Mouse (Mus musculus): Measurements from ENCODE around the gene Ggact.
A peak's percentile ranks its signal among the peaks of the same experiment; 100 is the strongest.

Ggact gene

DNA sequence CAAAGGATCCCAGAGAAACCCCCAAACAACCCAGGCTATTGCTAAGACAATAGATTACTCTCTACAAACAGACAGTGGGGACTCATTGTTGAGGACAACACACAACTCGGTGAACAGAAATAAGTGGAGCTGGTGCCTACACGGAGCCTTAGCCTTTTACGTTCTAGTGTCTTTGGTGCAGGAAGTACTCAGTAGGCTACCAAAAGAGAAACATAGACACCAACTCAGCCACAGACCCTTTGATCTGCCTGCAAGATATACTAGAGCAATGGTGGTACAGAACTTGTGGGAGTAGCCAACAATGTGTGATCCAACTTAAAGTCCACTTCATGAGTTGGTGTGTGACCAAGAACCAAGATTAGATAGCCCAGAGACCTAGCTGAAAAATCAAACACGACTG lies 5.5 kb downstream of the Ggact start:
- TF ChIP-seq GATA4 (IDR thresholded peaks at IDR 0.05; ENCODE audit: insufficient replicate concordance, low read length): no peak

- no peak for TF ChIP-seq GATA4 (IDR thresholded peaks at IDR 0.05; ENCODE audit: insufficient replicate concordance, low read length)
Measured at GRCm38 (mm10) chr14:122905007-122905406, 8.6 kb downstream of the Ggact start.

DNA sequence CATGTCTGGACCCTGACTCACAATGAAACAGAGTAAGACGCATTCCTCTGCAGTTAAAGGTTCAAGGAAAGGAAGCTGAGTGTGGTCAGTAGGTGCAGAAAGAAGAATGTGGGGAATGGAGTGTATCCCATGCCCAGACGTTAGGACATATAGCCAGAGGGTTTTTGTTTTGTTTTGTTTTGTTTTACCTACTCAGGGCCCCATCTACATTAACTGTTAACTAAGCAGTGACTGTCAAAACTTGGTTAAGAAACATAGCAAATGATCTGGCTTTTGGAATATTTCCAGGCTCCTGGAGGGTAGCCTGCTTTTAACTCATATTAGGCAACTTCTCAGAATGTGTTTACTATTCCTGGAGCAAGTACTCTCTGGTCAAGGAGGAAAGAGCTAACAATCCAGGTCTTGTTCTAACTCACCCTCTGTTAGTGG lies 9.6 kb downstream of the Ggact start:
- no peak for TF ChIP-seq GATA4 (IDR thresholded peaks at IDR 0.05; ENCODE audit: insufficient replicate concordance, low read length)

GRCm38 (mm10) chr14:122902884-122903283 lies 10.7 kb downstream of the Ggact start:
- TF ChIP-seq GATA4 (IDR thresholded peaks at IDR 0.05; ENCODE audit: insufficient replicate concordance, low read length): no peak

DNA sequence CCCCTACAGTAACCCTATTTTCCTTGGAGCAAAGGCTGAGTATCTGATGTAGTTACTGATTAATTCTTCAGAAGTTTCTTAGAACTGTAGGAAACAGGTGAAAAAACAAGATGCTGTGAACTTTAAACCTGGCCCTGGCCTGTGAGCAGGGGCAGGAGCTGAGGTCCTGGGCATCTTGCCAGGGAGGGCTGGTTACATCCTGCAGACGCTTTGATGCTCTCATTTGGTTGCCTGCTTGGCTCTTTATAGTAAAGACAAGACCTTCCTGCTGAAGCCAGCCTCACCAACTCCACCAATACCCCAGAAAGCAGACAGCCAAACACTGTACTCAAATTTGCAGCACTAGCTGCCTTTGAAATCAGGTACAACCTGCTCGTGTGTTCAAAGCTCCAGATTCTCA lies 11.4 kb downstream of the Ggact start:
- no peak for TF ChIP-seq GATA4 (IDR thresholded peaks at IDR 0.05; ENCODE audit: insufficient replicate concordance, low read length)

DNA sequence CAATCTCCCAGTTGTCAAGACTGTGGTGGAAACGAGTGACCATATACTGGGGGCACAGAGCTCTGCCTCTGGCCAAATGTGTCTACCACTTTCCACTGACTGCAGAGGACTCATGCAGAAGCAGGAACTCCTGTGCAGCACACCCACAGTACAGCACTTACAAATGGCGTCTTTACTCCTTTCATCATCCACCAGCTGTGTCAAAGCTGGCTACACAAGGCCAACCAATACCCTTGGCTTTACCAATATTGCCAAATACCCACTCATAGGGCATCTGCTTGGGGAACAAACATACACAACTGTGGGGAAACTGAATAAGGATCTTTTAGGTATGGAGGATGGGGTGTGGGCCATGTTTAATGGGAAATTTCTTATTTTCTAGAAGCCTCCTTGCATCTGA lies 11.8 kb downstream of the Ggact start:
- no peak for TF ChIP-seq GATA4 (IDR thresholded peaks at IDR 0.05; ENCODE audit: insufficient replicate concordance, low read length)

GRCm38 (mm10) chr14:122901177-122901576 lies 12.4 kb downstream of the Ggact start:
- peak; percentile 26; the same call in 1 of the 2 replicates for TF ChIP-seq GATA4 (IDR thresholded peaks at IDR 0.05; ENCODE audit: insufficient replicate concordance, low read length)

- no peak for TF ChIP-seq GATA4 (IDR thresholded peaks at IDR 0.05; ENCODE audit: insufficient replicate concordance, low read length)
Measured at GRCm38 (mm10) chr14:122900679-122901078, 12.9 kb downstream of the Ggact start.

DNA sequence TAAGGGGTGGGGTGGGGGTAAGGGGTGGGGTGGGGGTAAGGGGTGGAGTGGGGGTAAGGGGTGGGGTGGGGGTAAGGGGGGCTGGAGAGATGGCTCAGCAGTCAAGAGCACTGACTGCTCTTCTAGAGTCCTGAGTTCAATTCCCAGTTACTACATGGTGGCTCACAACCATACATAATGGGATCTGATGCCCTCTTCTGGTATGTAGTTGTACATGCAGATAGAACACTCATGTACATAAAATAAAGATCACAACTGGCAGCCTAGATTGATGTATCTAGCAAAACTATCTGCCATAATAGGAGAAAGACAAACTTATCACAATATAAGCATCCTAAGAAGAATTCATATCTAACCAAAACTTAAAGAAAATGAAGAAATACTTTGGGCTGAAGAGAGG lies 15.0 kb downstream of the Ggact start:
- TF ChIP-seq GATA4 (IDR thresholded peaks at IDR 0.05; ENCODE audit: insufficient replicate concordance, low read length): no peak

DNA sequence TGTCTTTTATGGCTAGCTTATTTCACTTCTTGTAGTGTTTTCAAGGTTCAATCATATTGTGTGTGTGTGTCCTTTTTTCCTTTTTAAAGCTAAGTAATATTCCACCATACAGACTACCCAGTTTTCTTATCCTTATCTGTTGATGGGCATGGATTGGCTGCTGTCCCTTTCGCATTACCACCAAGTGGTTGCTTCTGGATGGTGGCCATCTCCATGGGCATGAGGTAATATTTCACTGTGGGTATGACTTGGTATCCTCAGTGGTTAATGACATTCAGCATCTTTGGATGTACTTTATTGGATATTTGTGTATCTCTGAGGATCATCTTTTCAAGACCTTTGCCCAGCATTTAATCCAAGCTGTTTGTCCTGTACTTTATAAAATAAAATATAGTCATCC lies 17.5 kb downstream of the Ggact start:
- no peak for TF ChIP-seq GATA4 (IDR thresholded peaks at IDR 0.05; ENCODE audit: insufficient replicate concordance, low read length)

GRCm38 (mm10) chr14:122891470-122891968 lies 22.0 kb downstream of the Ggact start:
- no peak for TF ChIP-seq GATA4 (IDR thresholded peaks at IDR 0.05; ENCODE audit: insufficient replicate concordance, low read length)

- TF ChIP-seq GATA4 (IDR thresholded peaks at IDR 0.05; ENCODE audit: insufficient replicate concordance, low read length): no peak
Measured at GRCm38 (mm10) chr14:122888480-122888872, 25.1 kb downstream of the Ggact start.

GRCm38 (mm10) chr14:122887702-122888479 lies 25.7 kb downstream of the Ggact start:
- TF ChIP-seq GATA4 (IDR thresholded peaks at IDR 0.05; ENCODE audit: insufficient replicate concordance, low read length): no peak

- no peak for TF ChIP-seq GATA4 (IDR thresholded peaks at IDR 0.05; ENCODE audit: insufficient replicate concordance, low read length)
Measured at GRCm38 (mm10) chr14:122887278-122887677, 26.3 kb downstream of the Ggact start.

DNA sequence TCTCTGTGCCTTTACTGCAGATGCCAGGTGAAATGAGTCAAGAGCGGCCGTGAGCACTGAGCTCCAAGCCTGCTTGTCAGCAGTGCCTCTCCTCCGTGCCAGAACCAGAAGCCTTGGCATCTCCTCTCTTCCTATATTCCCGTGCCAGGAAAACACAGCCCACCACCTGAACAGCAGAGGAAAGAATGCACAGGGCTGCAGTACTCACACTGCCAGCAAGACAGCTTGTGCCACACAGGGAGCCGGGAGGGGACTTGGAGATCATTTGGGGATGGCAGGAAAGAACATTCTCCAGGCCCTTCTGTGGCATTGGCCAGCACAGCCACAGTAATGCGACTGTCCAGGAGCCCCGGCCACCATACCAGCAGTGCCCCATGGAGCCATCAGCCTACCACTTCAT lies 27.7 kb downstream of the Ggact start:
- TF ChIP-seq GATA4 (IDR thresholded peaks at IDR 0.05; ENCODE audit: insufficient replicate concordance, low read length): no peak

- no peak for TF ChIP-seq GATA4 (IDR thresholded peaks at IDR 0.05; ENCODE audit: insufficient replicate concordance, low read length)
Measured at GRCm38 (mm10) chr14:122883821-122884584, 29.6 kb downstream of the Ggact start.

Data from liver, adult (tissue).